Mouse (Mus musculus) intestine, embryonic 14.5 days (tissue): ENCODE measurements at regions not wholly inside any gene's neighbourhood (a gene's known extent, or its start where the extent isn't known, plus 50 kb on each side); places are given as distances from the start of the nearest gene placed in this dataset.

Experiments
- ATAC-seq: fragments of 200-750 bp; cut with Nextera tagmentation; replicated peaks from 2 replicates; pipeline ENCODE4 v1.8.0; 2017; ENCODE audit warnings: low read depth, moderate number of reproducible peaks, moderate TSS enrichment, moderate library complexity; ENCODE audit not compliant: low FRiP score, low TSS enrichment
- DNase-seq: peaks from one replicate; pipeline ENCODE4 v3.0.0-alpha.2; 2018; ENCODE audit warnings: low spot score
- H3K27ac ChIP-seq: fragments of 300-500 bp; sonication (generic); 2 replicates; pipeline ENCODE4 v1.5.1; 2014; ENCODE audit warnings: low read depth, mild to moderate bottlenecking, control low read depth
- H3K27me3 ChIP-seq: fragments of 300-500 bp; sonication (generic); replicated peaks from 2 replicates; pipeline ENCODE4 v1.6.1; 2014; ENCODE audit warnings: low read length, control low read depth; ENCODE audit not compliant: control insufficient read depth, insufficient read depth
- H3K36me3 ChIP-seq: fragments of 300-500 bp; sonication (generic); 2 replicates; pipeline ENCODE4 v1.6.1; 2014; ENCODE audit warnings: low read length, control low read depth; ENCODE audit not compliant: control insufficient read depth, insufficient read depth
- H3K4me1 ChIP-seq: fragments of 300-500 bp; sonication (generic); replicated peaks from 2 replicates; pipeline ENCODE4 v1.6.1; 2014; ENCODE audit warnings: low read length, control low read depth, mixed read lengths; ENCODE audit not compliant: control insufficient read depth, insufficient read depth
- H3K4me2 ChIP-seq: fragments of 300-500 bp; sonication (generic); 2 replicates; pipeline ENCODE4 v1.6.1; 2014; ENCODE audit warnings: low read length
- H3K4me3 ChIP-seq: fragments of 300-500 bp; sonication (generic); 2 replicates; pipeline ENCODE4 v1.5.1; 2014; ENCODE audit warnings: low read depth, low read length, control low read depth, mixed read lengths
- H3K9ac ChIP-seq: fragments of 300-500 bp; sonication (generic); 2 replicates; pipeline ENCODE4 v1.6.1; 2014; ENCODE audit warnings: mild to moderate bottlenecking, low read length
- H3K9me3 ChIP-seq: fragments of 300-500 bp; sonication (generic); 2 replicates; pipeline ENCODE4 v1.6.1; 2016; ENCODE audit warnings: low read length, control low read depth; ENCODE audit not compliant: control insufficient read depth
- WGBS: fragments of 180-500 bp; shearing (Covaris S2); extraction: QIAGEN DNeasy Blood & Tissue Kit; methylation state at CpG from one replicate; pipeline ENCODE4 v1.1.7; 2014; 5-methylcytosine and 5-hydroxymethylcytosine counted together

- Histone ChIP-seq H3K4me1 (peaks cover 7% of the 10 kb centered on the region; the same call in 1 of the 2 replicates), H3K4me3 (no peak overlapping the region), H3K4me2 (no peak overlapping the region), H3K9ac (no peak overlapping the region), H3K9me3 (no peaks in the 10 kb centered on the region), H3K27me3 (no peaks in the 10 kb centered on the region), H3K27ac (no peak overlapping the region), H3K36me3 (no peaks in the 10 kb centered on the region)
- WGBS: 59% methylated on average over 12 of the region's 12 CpGs
- no peak for ATAC-seq
- no peak for DNase-seq
Measured at GRCm38 (mm10) chr12:69524337-69525035, 58.3 kb downstream of the Vcpkmt start.

- 91% methylated on average over 2 of the region's 2 CpGs for WGBS
- peaks cover 8% of the 10 kb centered on the region; the same call in 1 of the 2 replicates for H3K4me1 ChIP-seq
- H3K27ac ChIP-seq: no peak overlapping the region
- no peak for DNase-seq
- no peak overlapping the region for H3K4me2 ChIP-seq
- no peak overlapping the region for H3K4me3 ChIP-seq
- H3K9ac ChIP-seq: no peak overlapping the region
- no peak for ATAC-seq
- H3K27me3 ChIP-seq: no peaks in the 10 kb centered on the region
- no peaks in the 10 kb centered on the region for H3K9me3 ChIP-seq
- no peaks in the 10 kb centered on the region for H3K36me3 ChIP-seq
Measured at GRCm38 (mm10) chr12:69519869-69520268, 63.0 kb downstream of the Vcpkmt start.

GRCm38 (mm10) chr12:69519028-69519427, 63.8 kb downstream of the Vcpkmt start:
- DNase-seq (no peak), ATAC-seq (no peak)
- WGBS: 82% methylated on average over 2 of the region's 2 CpGs

GRCm38 (mm10) chr12:69517616-69518015, 65.2 kb downstream of the Vcpkmt start:
- ATAC-seq (no peak), DNase-seq (no peak)
- Histone ChIP-seq H3K9ac (no peak overlapping the region), H3K4me1 (peaks cover 8% of the 10 kb centered on the region; the same call in 1 of the 2 replicates), H3K9me3 (no peaks in the 10 kb centered on the region), H3K4me3 (no peak overlapping the region), H3K27me3 (no peaks in the 10 kb centered on the region), H3K36me3 (no peaks in the 10 kb centered on the region), H3K4me2 (no peak overlapping the region), H3K27ac (no peak overlapping the region)
- 45% methylated on average over 3 of the region's 3 CpGs for WGBS

More at GRCm38 (mm10) chr12:69519028-69519427, 63.8 kb downstream of the Vcpkmt start:
- Histone ChIP-seq H3K9ac (no peak overlapping the region), H3K36me3 (no peaks in the 10 kb centered on the region), H3K9me3 (no peaks in the 10 kb centered on the region), H3K4me1 (peaks cover 4% of the 10 kb centered on the region; the same call in 1 of the 2 replicates), H3K27ac (no peak overlapping the region), H3K27me3 (no peaks in the 10 kb centered on the region), H3K4me3 (no peak overlapping the region), H3K4me2 (no peak overlapping the region)

- peaks cover 8% of the 10 kb centered on the region; the same call in 1 of the 2 replicates for H3K4me1 ChIP-seq
- ATAC-seq (0 out of 2 replicates have a peak, but pooled peaks have one; percentile 48), DNase-seq (no peak)
- H3K9me3 ChIP-seq: no peaks in the 10 kb centered on the region
- 66% methylated on average over 10 of the region's 10 CpGs for WGBS
- no peak overlapping the region for H3K4me3 ChIP-seq
- H3K9ac ChIP-seq: no peak overlapping the region
- no peaks in the 10 kb centered on the region for H3K36me3 ChIP-seq
- H3K27ac ChIP-seq: no peak overlapping the region
- H3K4me2 ChIP-seq: no peak overlapping the region
- no peaks in the 10 kb centered on the region for H3K27me3 ChIP-seq
Measured at GRCm38 (mm10) chr12:69516314-69516916, 66.4 kb downstream of the Vcpkmt start.

GRCm38 (mm10) chr12:69515850-69516249, 67.0 kb downstream of the Vcpkmt start:
- H3K9ac ChIP-seq: no peak overlapping the region
- H3K27me3 ChIP-seq: no peaks in the 10 kb centered on the region
- H3K9me3 ChIP-seq: no peaks in the 10 kb centered on the region
- H3K4me1 ChIP-seq: peaks cover 8% of the 10 kb centered on the region; the same call in 1 of the 2 replicates
- H3K27ac ChIP-seq: no peak overlapping the region
- DNase-seq: no peak
- H3K4me3 ChIP-seq: no peak overlapping the region
- H3K36me3 ChIP-seq: no peaks in the 10 kb centered on the region
- no peak overlapping the region for H3K4me2 ChIP-seq
- no peak for ATAC-seq

- Histone ChIP-seq H3K9ac (no peak overlapping the region), H3K4me2 (no peak overlapping the region), H3K27me3 (no peaks in the 10 kb centered on the region), H3K27ac (no peak overlapping the region), H3K4me1 (peaks cover 8% of the 10 kb centered on the region; the same call in 1 of the 2 replicates), H3K9me3 (no peaks in the 10 kb centered on the region), H3K4me3 (no peak overlapping the region), H3K36me3 (no peaks in the 10 kb centered on the region)
- WGBS: 34% methylated on average over 9 of the region's 9 CpGs
- no peak for DNase-seq
- ATAC-seq: no peak
Measured at GRCm38 (mm10) chr12:69515117-69515516, 67.7 kb downstream of the Vcpkmt start.

- ATAC-seq (no peak), DNase-seq (no peak)
- no peak overlapping the region for H3K4me3 ChIP-seq
- 61% methylated on average over 4 of the region's 4 CpGs for WGBS
- H3K9me3 ChIP-seq: no peaks in the 10 kb centered on the region
- H3K4me2 ChIP-seq: no peak overlapping the region
- peaks cover 8% of the 10 kb centered on the region; the same call in 1 of the 2 replicates for H3K4me1 ChIP-seq
- H3K36me3 ChIP-seq: no peaks in the 10 kb centered on the region
- no peaks in the 10 kb centered on the region for H3K27me3 ChIP-seq
- H3K27ac ChIP-seq: no peak overlapping the region
- H3K9ac ChIP-seq: no peak overlapping the region
Measured at GRCm38 (mm10) chr12:69513166-69513565, 69.7 kb downstream of the Vcpkmt start.
